Mouse (Mus musculus) stomach, postnatal 0 days (tissue): Measurements from ENCODE around the gene Sall1.

Experiments
- CTCF ChIP-seq: IDR thresholded peaks from 2 replicates; pipeline ENCODE4 v1.5.1; 2016; ENCODE audit warnings: antibody characterized with exemption, low read depth, mild to moderate bottlenecking, moderate library complexity
- EP300 ChIP-seq: optimal IDR thresholded peaks from 2 replicates; pipeline ENCODE3; 2016; ENCODE audit warnings: antibody characterized with exemption

DNA sequence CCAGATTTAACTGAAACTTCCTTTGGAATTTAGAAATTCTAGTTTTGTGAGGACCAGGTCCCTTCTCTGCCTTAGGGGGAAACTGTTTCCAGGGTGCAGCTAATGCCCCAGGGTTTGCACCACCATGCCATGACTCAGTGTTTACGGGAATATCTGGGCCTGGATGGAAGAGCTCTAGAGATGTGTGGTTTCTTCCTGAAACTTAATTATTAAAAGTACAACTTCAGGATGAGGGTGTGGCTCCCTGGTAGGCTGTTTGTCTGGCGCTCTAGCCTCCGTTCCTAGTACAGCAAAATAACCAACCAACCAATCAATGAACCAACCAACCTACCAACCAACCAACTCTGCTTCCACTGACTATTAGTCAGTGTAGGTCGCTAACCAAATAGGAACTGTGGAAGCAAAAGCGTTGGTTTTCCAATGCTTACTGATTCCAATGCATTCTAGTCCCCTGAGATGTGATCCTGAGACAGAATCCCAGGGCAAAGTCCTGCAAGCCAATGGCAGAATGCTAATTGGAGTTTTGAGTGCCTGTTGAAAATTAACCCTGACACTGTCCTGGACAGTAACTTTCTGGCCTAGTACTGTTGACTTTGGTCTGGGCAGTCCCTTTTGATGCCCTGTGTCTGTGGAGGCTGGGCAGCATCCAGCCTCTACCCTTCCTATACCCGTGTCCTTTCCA, 31.0 kb downstream of the Sall1 start:
- no peak for TF ChIP-seq CTCF
- no peak for TF ChIP-seq EP300
